Mouse (Mus musculus) adrenal gland, postnatal 25 days (tissue): ENCODE measurements around the gene Ptbp3. TPM values are rescaled to one million over a fixed set of nuclear protein-coding genes. Genes with fewer than 3 reads are reported as not detected.
A peak's percentile ranks its signal among the peaks of the same experiment; 100 is the strongest.

ENCODE experiments used
- DNase-seq: peaks from one replicate; pipeline ENCODE4 v3.0.0; 2021; ENCODE audit warnings: mixed read lengths
- total RNA-seq: library from RNA; stranded (reverse); gene quantifications from 2 replicates; pipeline ENCODE4 v1.2.3, GENCODE M21; 2021

Gene Ptbp3
- total RNA-seq, 1 experiment from 2014 or later: 119 TPM

- no peak for DNase-seq
These were observed 6.0 kb upstream of the Ptbp3 start for GRCm38 (mm10) chr4:59555177-59555576.

GRCm38 (mm10) chr4:59553576-59553975 lies 4.4 kb upstream of the Ptbp3 start:
- no peak for DNase-seq

- DNase-seq: no peak
These were observed 3.7 kb upstream of the Ptbp3 start for GRCm38 (mm10) chr4:59552835-59553234.

- no peak for DNase-seq
These were observed 2.7 kb upstream of the Ptbp3 start for GRCm38 (mm10) chr4:59551901-59552300.

GRCm38 (mm10) chr4:59549977-59550560 lies 905 bp upstream of the Ptbp3 start:
- no peak for DNase-seq

GRCm38 (mm10) chr4:59548560-59549174 lies 497 bp downstream of the Ptbp3 start:
- peak; percentile 80 for DNase-seq

GRCm38 (mm10) chr4:59548011-59548559 lies 1.1 kb downstream of the Ptbp3 start:
- no peak for DNase-seq

- DNase-seq: peak; percentile 28
These were observed 1.9 kb downstream of the Ptbp3 start for GRCm38 (mm10) chr4:59547136-59547889.

GRCm38 (mm10) chr4:59546285-59547071 lies 2.7 kb downstream of the Ptbp3 start:
- DNase-seq: no peak

GRCm38 (mm10) chr4:59544654-59545053 lies 4.5 kb downstream of the Ptbp3 start:
- no peak for DNase-seq

GRCm38 (mm10) chr4:59543006-59543405 lies 6.2 kb downstream of the Ptbp3 start:
- DNase-seq: no peak

GRCm38 (mm10) chr4:59536281-59536680 lies 12.9 kb downstream of the Ptbp3 start:
- no peak for DNase-seq

- no peak for DNase-seq
These were observed 13.5 kb downstream of the Ptbp3 start for GRCm38 (mm10) chr4:59535624-59536023.

GRCm38 (mm10) chr4:59533268-59533667 lies 15.9 kb downstream of the Ptbp3 start:
- no peak for DNase-seq

GRCm38 (mm10) chr4:59531172-59531571 lies 18.0 kb downstream of the Ptbp3 start:
- no peak for DNase-seq

- no peak for DNase-seq
These were observed 21.7 kb downstream of the Ptbp3 start for GRCm38 (mm10) chr4:59527470-59527869.

GRCm38 (mm10) chr4:59526728-59527127 lies 22.4 kb downstream of the Ptbp3 start:
- DNase-seq: no peak

GRCm38 (mm10) chr4:59524875-59525274 lies 24.3 kb downstream of the Ptbp3 start:
- DNase-seq: no peak

- no peak for DNase-seq
These were observed 38.8 kb downstream of the Ptbp3 start for GRCm38 (mm10) chr4:59510321-59510720.

GRCm38 (mm10) chr4:59509558-59509957 lies 39.6 kb downstream of the Ptbp3 start:
- DNase-seq: no peak

- DNase-seq: no peak
These were observed 41.4 kb downstream of the Ptbp3 start for GRCm38 (mm10) chr4:59507766-59508165.

- no peak for DNase-seq
These were observed 42.5 kb downstream of the Ptbp3 start for GRCm38 (mm10) chr4:59506704-59507103.
